Mouse (Mus musculus): ENCODE measurements at regions not wholly inside any gene's neighbourhood (a gene's known extent, or its start where the extent isn't known, plus 50 kb on each side); places are given as distances from the start of the nearest gene placed in this dataset.

- DNase-seq: peak; percentile 51
Observed at GRCm38 (mm10) chr19:23089761-23090514, 51.1 kb upstream of the Klf9 start.

Data from adrenal gland, postnatal 10 days (tissue).